Mouse (Mus musculus) gastrocnemius, adult 2 months (tissue): ENCODE results near the gene Fndc5. TPM values are rescaled to one million over a fixed set of nuclear protein-coding genes. Genes with fewer than 3 reads are reported as not detected.

ENCODE experiments used
- DNase-seq: peaks from one replicate; pipeline ENCODE4 v3.0.0; 2022
- H3K27ac ChIP-seq: fragments of 200-600 bp; 2 replicates; pipeline ENCODE4 v1.8.1; 2022; ENCODE audit warnings: mild to moderate bottlenecking
- H3K4me3 ChIP-seq: fragments of 200-600 bp; 2 replicates; pipeline ENCODE4 v1.8.1; 2022; ENCODE audit warnings: mild to moderate bottlenecking, moderate library complexity
- CTCF ChIP-seq: fragments of 200-600 bp; IDR thresholded peaks from 2 replicates; pipeline ENCODE4 v1.8.1; 2022; ENCODE audit warnings: antibody characterized with exemption, mild to moderate bottlenecking, moderate library complexity
- intact Hi-C: fragments of 180-260 bp; cut with DNase I; formaldehyde crosslinking; loops from one replicate; pipeline ENCODE4 v1.15.1; 2025
- long read RNA-seq, 2 experiments: library from polyadenylated mRNA; stranded (forward); transcript quantifications; one replicate each; pipeline ENCODE4 v2.0.0; 2021
- total RNA-seq, 2 experiments: library from RNA; stranded (reverse); gene quantifications; 2 replicates each; pipeline ENCODE4 v1.2.3; 2021

The Fndc5 gene
- 100 to 1,000 TPM in 1 of 2 experiments, 10 to 100 TPM in 1; 52.1 to 132 TPM for total RNA-seq
- long read RNA-seq, experiment 1, transcript Fndc5-201 (6 exons, 2,763 nt), result major isoform, 148 of 219 reads
- long read RNA-seq, experiment 1, partial matches to known transcripts, result 10 of 219 reads
- long read RNA-seq, experiment 1, other reads (novel, unspliced or antisense), result 61 of 219 reads
- long read RNA-seq, experiment 2, transcript Fndc5-201 (6 exons, 2,763 nt), result major isoform, 221 of 307 reads
- long read RNA-seq, experiment 2, partial matches to known transcripts, result 4 of 307 reads
- long read RNA-seq, experiment 2, other reads (novel, unspliced or antisense), result 82 of 307 reads

DNA sequence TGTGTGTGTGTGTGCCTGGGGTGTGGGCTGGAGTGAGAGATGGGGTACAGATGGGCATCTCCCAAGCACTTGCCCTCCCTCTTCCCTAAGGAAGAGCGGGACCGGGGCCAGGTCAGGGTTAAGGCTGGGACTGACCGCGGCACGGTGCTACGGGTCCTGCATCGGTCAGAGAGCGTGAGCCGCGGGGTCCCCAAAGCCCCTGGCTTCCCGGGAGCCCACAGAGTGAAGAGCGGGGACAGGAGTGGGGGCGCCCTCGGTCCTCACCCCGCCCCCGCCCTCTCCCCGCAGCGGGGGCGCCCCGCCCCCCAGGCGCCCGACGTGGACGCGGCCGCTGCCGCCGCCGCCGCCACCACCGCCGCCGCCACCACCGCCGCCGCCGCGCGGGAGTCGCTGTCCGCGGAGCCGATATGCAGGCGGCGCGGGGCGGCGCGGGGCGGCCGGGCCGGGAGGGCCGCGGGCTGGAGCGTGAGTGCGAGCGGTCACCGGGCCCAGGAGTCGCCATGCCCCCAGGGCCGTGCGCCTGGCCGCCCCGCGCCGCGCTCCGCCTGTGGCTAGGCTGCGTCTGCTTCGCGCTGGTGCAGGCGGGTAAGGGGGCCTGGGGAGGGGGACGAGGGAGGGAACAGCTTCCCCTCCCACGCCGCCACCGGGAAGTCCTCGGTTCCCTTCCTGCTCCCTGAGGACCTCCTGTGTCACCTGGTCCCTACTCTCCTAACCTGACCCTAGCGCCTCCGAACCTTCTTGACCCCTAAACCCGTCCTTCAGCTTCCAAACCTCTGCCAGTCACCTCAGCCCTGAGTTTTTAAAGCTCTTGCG, at the start of gene Fndc5:
Gene Fndc5, plus strand, starts transcription at position 421 of the 813 bp plus-strand sequence.
- Histone ChIP-seq H3K4me3 (peak within 1 kb of the TSS; percentile 79), H3K27ac (peak within 1 kb of the TSS; percentile 77)
- no peak for TF ChIP-seq CTCF
- DNase-seq, result peak; percentile 47
- intact Hi-C loops, result no loop called here

DNA sequence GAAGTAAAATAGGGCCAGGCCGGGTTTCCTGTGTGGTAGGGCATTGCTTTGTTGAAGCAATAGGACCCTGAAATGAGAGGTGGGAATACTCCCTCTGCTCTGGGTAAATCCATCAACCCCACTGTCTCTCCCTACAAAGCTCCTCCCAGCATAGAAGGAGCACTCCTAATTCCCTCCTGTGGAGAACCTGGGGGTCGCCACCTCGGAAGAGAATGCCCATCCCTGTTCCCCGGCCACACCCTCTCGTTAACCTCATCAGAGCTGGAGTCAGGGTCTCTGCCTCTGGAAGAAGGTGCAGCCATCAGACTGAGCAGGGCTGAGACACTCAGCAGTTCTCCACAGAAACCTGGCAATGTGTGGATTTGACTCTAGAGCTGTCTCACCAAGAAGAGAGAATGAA, 48.9 kb upstream of the Fndc5 start:
- no peak for TF ChIP-seq CTCF
- no peak for DNase-seq

DNA sequence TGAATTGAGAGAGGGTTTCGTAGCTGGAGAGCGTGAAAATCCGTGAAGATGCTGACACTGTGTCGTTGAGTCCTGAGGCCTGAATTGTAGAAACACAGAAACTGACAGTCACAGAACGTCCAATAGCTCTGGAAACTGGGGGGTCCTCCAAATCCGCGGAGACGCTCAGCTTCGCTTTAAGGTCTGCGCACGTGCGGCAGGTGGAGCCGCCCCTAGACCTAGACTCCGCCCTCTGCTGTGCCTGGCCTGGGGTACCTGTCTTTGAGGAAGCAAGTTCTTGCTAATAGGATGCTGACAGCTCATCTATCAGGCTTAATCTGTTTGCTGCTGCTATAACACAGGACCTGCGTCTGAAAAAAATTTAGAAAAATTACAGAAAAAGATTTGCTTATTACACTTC, 41.5 kb upstream of the Fndc5 start:
- DNase-seq, result no peak
- Histone ChIP-seq H3K4me3 (no peak overlapping the region), H3K27ac (no peak overlapping the region)
- no peak for TF ChIP-seq CTCF
- intact Hi-C loops, result no loop called here

More for the DNA sequence above, 48.9 kb upstream of the Fndc5 start:
- intact Hi-C loops, result no loop called here
- no peak overlapping the region for H3K4me3 ChIP-seq
- H3K27ac ChIP-seq, result no peak overlapping the region

DNA sequence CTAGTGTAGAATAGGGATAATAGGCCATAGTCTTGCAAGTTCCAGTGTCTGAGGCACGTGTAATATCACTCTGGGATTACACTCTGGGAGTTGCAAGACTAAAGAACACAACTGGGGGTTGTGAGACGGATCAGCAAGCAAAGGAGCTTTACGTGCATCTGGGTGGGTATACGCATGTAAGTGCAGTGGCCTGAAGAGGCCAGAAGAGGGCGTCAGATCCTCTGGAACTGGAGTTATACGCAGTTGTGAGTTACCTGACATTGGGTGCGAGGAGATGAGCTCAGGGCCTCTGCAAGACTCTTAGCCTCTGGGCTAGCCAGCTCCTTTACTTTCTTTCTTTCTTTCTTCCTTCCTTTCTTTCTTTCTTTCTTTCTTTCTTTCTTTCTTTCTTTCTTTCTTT, 39.8 kb upstream of the Fndc5 start:
- DNase-seq, result no peak
- Histone ChIP-seq H3K4me3 (no peak overlapping the region), H3K27ac (no peak overlapping the region)
- intact Hi-C loops, result no loop called here
- TF ChIP-seq CTCF, result no peak

DNA sequence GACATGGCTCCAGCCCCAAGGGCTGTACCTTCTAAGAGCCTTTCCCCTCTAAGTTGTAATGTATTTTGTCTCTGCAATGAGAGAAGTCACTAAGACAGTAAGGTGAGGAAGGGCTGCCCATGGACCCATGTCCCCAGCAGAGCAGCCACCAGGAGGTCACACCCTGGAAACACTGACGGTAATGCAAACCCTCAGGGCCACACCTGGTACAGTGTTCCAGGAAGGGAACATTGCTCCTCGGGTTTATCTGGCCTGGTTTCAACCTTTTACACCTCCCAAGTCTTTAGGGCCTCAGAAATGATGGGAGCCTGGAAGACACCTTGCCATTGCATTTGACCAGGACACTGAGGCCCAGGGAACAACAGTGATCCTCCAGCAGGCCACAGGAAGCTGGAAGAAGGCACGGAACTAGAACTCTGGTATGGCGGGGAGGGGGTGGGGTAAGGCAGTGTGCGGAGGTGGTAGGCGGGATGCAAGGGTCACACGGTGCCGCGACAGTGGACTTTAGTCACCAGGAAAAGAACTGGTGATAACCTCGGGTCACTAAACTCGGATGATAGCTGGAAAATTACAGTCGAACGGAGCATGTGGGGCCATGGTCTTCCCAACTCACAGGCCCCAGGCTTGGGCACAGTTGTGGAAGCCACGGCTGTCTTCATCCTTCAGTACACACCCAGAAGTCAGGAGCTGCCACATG, 34.5 kb upstream of the Fndc5 start:
- intact Hi-C loops, result no loop called here
- Histone ChIP-seq H3K27ac (no peak overlapping the region), H3K4me3 (no peak overlapping the region)

DNA sequence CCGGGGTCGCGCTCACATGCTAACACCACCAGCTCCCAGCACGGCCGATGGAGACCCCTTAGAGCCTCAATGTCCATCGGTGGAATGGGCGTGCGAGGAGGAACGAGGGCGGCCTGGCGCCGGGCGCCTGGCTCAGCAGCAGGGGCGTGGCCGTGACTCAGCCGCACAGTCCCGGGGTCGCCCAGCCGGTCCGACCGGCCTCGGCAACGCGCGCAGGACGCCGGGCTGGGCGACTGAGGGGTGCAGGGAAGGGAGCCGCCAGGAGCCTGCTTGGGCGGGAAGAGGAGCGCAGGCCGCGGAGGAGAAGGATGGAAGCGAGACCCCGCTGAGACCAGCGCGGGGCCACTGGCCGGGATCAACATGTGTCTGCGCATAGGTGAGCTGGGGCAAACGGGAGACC, 31.4 kb upstream of the Fndc5 start, which contains the start of gene Tmem54:
Gene Tmem54, plus strand, starts transcription at position 193 of the 400 bp plus-strand sequence.
- no peak for DNase-seq
- intact Hi-C loops, result no loop called here
- Histone ChIP-seq H3K4me3 (peak within 1 kb of the TSS; percentile 26; the same call in 1 of the 2 replicates), H3K27ac (no peak within 1 kb of the TSS)
- no peak for TF ChIP-seq CTCF

More for the DNA sequence above, 34.5 kb upstream of the Fndc5 start:
- no peak for TF ChIP-seq CTCF
- no peak for DNase-seq

DNA sequence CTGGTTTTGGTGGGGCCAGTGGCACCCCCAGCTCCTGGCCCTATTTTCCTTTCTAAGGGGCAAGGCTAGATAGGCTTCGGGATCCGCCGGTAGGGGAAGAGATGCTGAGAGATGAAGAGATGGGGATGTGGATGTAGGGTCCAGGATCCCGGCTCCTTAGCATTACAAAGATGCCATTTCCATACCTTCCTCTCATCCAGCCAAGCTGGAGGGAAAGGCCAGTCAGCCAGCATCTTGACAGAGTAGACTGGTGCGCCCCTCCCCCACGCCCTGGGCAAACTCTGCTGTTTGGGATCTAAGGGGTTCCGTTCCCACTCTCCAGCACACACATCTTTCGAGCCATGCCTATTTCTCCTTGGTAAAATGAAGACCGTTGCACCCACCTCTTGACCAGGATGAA, 30.7 kb upstream of the Fndc5 start:
- TF ChIP-seq CTCF, result no peak
- Histone ChIP-seq H3K4me3 (no peak overlapping the region), H3K27ac (no peak overlapping the region)
- intact Hi-C loops, result no loop called here
- DNase-seq, result no peak

DNA sequence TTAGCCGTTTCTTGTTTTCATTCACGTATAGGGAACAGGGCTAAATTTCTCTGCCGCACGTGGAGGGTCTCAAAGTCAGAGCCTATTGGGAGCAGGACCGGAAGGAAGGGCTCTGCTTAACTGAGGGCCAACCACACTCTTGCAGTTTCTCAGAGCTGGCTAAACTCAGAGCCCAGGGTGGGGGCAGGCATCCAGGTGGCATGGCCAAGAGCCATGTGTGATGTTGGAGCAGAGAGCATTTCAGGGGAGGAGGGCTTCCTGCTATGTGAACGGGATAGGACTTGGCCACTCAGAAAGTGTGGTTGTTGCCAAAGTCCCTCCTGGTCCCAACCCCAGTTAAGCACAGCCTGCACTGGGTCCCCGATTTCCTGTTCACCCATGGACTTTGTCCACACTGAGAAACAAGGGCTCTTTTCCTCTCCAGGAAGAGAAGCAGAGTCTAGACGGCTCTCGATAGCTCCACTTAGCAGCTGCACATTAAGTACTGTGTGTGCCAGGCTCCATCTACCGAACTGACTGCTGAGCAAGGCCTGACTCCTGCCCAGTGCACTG, 29.4 kb upstream of the Fndc5 start:
- Histone ChIP-seq H3K27ac (no peak overlapping the region), H3K4me3 (no peak overlapping the region)
- intact Hi-C loops, result no loop called here
- no peak for DNase-seq
- TF ChIP-seq CTCF, result no peak

DNA sequence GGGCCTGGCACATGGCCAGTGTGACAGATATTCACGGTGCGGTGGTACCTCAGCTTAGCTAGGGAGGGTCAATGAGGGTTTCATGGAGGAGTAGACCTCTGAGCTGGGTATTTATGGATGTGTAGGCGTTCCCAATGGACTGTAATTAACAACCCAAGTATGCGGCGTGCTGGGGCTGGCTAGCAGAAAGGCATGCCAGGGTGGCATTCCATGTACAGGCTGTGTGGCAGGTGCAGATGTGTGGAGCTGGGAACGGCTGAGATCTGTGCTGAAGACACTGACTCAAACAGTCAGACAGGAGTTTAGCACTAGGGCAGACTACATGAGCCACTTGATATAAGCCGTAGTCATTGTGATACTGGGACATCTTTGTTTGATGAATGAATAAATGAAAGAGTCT, 28.2 kb upstream of the Fndc5 start:
- no peak for DNase-seq
- intact Hi-C loops, result no loop called here
- Histone ChIP-seq H3K4me3 (no peak overlapping the region), H3K27ac (no peak overlapping the region)
- no peak for TF ChIP-seq CTCF

DNA sequence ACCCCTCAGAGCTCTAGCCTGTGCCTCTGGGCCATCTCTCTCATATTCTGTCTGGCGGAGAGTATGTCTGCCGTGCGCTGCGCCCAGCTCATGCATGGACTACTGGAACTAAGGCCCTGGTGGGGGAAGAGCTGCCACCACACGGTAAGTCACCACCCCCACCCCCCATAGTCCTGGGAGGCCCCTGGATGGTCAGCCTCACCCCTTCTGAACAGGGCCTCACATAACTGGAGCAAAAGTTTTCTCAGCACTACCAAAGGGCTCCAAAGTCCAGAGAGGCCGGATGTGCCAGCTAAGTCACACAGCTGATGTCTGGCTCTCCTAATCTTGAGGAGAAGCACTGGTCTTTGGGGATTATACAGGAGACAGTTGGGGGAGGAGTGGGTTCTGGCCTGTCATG, 26.0 kb upstream of the Fndc5 start:
- intact Hi-C loops, result no loop called here
- TF ChIP-seq CTCF, result no peak
- Histone ChIP-seq H3K4me3 (no peak overlapping the region), H3K27ac (no peak overlapping the region)
- DNase-seq, result no peak

DNA sequence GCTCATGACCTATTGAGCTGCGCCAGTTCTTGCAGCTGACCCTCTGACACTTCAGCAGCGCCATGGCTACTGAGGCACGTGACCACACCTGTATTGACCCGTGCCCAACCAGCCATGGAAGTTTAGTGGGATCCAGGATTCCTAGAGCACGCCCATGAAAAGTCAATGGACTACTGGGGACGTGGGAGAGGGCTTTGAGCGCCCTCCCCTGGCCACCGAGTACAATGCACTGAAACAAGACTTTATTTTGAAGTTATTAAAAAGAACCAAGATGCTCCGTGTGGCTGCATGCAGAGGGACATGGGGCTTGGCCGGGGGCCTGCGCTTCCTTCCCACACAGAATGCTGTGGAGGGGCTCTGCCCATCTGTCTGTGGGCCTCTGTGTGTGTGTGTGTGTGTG, 25.4 kb upstream of the Fndc5 start:
- peak; percentile 12; the same call in 1 of the 2 replicates for TF ChIP-seq CTCF
- Histone ChIP-seq H3K4me3 (no peak overlapping the region), H3K27ac (no peak overlapping the region)
- intact Hi-C loops, result no loop called here
- DNase-seq, result no peak

DNA sequence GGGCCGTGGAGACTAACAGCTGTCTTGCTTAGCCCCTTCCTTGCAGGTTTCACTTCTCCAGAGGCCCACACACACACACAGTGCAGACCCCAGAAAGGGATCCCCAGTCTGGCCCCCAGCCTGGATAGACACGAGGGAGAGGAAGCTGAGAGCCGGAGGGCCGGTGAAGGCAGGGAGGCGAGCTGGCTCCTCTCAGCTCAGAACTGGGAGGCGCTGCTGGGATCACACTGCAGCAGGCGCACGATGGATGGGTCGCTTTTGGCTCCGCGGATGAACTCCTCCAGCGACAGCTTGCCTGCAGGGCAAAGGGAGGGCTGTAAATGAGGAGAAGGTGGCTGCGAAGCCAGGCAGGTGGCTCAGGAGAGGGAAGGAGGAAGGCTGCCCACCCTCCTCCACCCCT, 24.6 kb upstream of the Fndc5 start:
- intact Hi-C loops, result no loop called here
- no peak for DNase-seq
- TF ChIP-seq CTCF, result no peak
- Histone ChIP-seq H3K4me3 (no peak overlapping the region), H3K27ac (no peak overlapping the region)
